Mouse (Mus musculus) neural tube, embryonic 11.5 days (tissue): ENCODE results near the gene Znrd1as. TPM values are rescaled to one million over a fixed set of nuclear protein-coding genes. Genes with fewer than 3 reads are reported as not detected.

Experiments
- ATAC-seq: fragments of 200-750 bp; cut with Nextera tagmentation; 2 replicates; pipeline ENCODE4 v1.8.0; 2017; ENCODE audit warnings: moderate number of reproducible peaks, mild to moderate bottlenecking, moderate TSS enrichment, moderate library complexity; ENCODE audit not compliant: insufficient read depth, low FRiP score, low TSS enrichment
- DNase-seq: peaks from one replicate; pipeline ENCODE4 v3.0.0-alpha.2; 2015; ENCODE audit warnings: low spot score
- H3K27ac ChIP-seq: fragments of 300-500 bp; sonication (generic); 2 replicates; pipeline ENCODE4 v1.5.1; 2014; ENCODE audit warnings: low read depth, mild to moderate bottlenecking, low read length
- H3K27me3 ChIP-seq: fragments of 300-500 bp; sonication (generic); 2 replicates; pipeline ENCODE4 v1.6.1; 2014; ENCODE audit warnings: mild to moderate bottlenecking, low read length, mixed read lengths; ENCODE audit not compliant: control insufficient read depth, insufficient read depth
- H3K36me3 ChIP-seq: fragments of 300-500 bp; sonication (generic); 2 replicates; pipeline ENCODE4 v1.6.1; 2014; ENCODE audit warnings: mild to moderate bottlenecking, low read length, moderate library complexity, mixed read lengths; ENCODE audit not compliant: control insufficient read depth, insufficient read depth
- H3K4me1 ChIP-seq: fragments of 300-500 bp; sonication (generic); 2 replicates; pipeline ENCODE4 v1.6.1; 2014; ENCODE audit warnings: low read length, mixed read lengths; ENCODE audit not compliant: control insufficient read depth, insufficient read depth
- H3K4me2 ChIP-seq: fragments of 300-500 bp; sonication (generic); 2 replicates; pipeline ENCODE4 v1.6.1; 2014; ENCODE audit warnings: low read depth, mild to moderate bottlenecking, moderate library complexity
- H3K4me3 ChIP-seq: fragments of 300-500 bp; sonication (generic); 2 replicates; pipeline ENCODE4 v1.5.1; 2014; ENCODE audit warnings: low read depth, low read length
- H3K9ac ChIP-seq: fragments of 300-500 bp; sonication (generic); 2 replicates; pipeline ENCODE4 v1.6.1; 2014; ENCODE audit warnings: mild to moderate bottlenecking, low read length
- H3K9me3 ChIP-seq: fragments of 300-500 bp; sonication (generic); 2 replicates; pipeline ENCODE4 v1.6.1; 2016; ENCODE audit warnings: low read length; ENCODE audit not compliant: control insufficient read depth
- WGBS: fragments of 180-500 bp; shearing (Covaris S2); extraction: QIAGEN DNeasy Blood & Tissue Kit; methylation state at CpG from one replicate; pipeline ENCODE4 v1.1.7; 2014; 5-methylcytosine and 5-hydroxymethylcytosine counted together
- polyA plus RNA-seq: library from polyadenylated mRNA; unstranded; fragments of >200 nt; fragmentation: Nextera tagmentation; extraction: Ambion mirVana; gene quantifications from 2 replicates; pipeline ENCODE4 v1.2.1, GENCODE M21; 2014

Znrd1as gene
- polyA plus RNA-seq = 7.8 and 8.1 TPM in 2 replicates

DNA sequence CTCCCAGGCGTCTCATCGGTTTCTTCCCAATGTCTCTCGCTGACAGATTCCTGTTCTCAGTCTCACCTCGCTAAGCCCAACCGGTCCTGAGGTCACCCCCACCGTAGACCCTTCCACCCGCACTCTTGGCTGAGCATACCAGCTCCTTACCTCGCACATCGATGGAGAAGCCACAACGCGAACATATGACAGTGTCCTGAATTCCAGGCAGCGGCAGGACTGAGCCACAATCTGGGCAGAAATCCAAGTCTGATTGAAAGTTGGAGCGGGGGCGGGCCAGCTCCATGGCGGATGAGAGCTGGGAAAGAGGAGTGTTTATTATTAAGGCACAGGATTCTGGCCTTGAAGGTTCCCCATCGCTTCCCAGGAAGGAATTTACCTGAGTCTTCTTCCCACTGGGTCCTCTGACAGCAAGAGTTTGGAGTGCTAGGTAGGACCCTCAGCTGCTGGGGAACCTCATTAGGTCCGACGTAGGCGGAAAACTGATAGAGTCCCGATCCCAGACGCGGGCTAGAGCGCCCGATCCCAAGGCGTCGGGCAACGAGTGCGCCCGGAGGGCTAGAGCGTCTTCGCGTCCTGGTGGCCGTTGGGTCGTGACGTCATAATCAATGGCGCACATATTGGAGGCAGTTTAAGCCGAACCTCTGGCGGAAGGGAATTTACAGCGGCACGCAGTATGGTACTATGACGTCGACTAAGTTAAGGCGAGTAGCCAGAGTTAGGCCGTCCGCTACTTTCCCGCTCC lies at the start of gene Znrd1as, which contains the start of gene Znrd1:
Gene Znrd1as, plus strand, starts transcription at position 594 of the 745 bp plus-strand sequence.
Gene Znrd1, minus strand, starts transcription at position 561 of the 745 bp plus-strand sequence.
- Histone ChIP-seq H3K4me3 (peak within 1 kb of the TSS; percentile 74), H3K36me3 (no peaks in the 10 kb centered on the region), H3K27me3 (no peaks in the 10 kb centered on the region), H3K4me1 (peaks cover 11% of the 10 kb centered on the region), H3K4me2 (peak within 1 kb of the TSS; percentile 81), H3K9me3 (no peaks in the 10 kb centered on the region), H3K27ac (no peak within 1 kb of the TSS), H3K9ac (peak within 1 kb of the TSS; percentile 76)
- WGBS = under 1% methylated on average over 46 of the region's 46 CpGs
- DNase-seq (peak; percentile 98), ATAC-seq (peak; percentile 97)

- no peak for DNase-seq
- Histone ChIP-seq H3K27ac (no peak overlapping the region), H3K4me3 (no peak overlapping the region), H3K9me3 (no peaks in the 10 kb centered on the region), H3K4me1 (no peaks in the 10 kb centered on the region), H3K9ac (no peak overlapping the region), H3K36me3 (no peaks in the 10 kb centered on the region), H3K4me2 (no peak overlapping the region), H3K27me3 (no peaks in the 10 kb centered on the region)
- no peak for ATAC-seq
- 64% methylated on average over 4 of the region's 4 CpGs for WGBS
Observed at GRCm38 (mm10) chr17:36909802-36910201, 48.6 kb upstream of the Znrd1as start.

GRCm38 (mm10) chr17:36912031-36912430 lies 46.4 kb upstream of the Znrd1as start:
- no peaks in the 10 kb centered on the region for H3K9me3 ChIP-seq
- 80% methylated on average over 2 of the region's 2 CpGs for WGBS
- no peak for DNase-seq
- no peak overlapping the region for H3K4me3 ChIP-seq
- ATAC-seq = no peak
- no peak overlapping the region for H3K27ac ChIP-seq
- H3K27me3 ChIP-seq = no peaks in the 10 kb centered on the region
- H3K4me2 ChIP-seq = no peak overlapping the region
- H3K36me3 ChIP-seq = no peaks in the 10 kb centered on the region
- H3K4me1 ChIP-seq = no peaks in the 10 kb centered on the region
- no peak overlapping the region for H3K9ac ChIP-seq

DNA sequence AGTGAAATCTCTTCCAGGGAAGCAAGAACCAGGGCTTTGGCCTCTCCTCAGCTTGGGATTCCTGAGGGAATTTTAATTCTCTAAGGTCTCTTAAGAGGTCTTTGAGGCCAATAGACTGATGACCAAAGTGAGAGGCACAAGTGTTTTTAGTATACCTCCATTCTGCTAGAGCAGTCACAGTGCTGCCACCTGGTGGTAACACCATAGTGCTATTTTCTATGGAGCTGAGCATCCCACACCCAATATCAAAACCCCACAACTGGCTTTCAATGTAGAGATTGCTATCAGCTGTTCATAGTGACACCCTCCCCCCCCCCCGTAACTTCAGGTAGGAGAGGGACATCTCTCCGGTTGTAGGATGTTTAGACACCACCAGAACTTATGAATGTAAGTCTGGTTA lies 44.3 kb upstream of the Znrd1as start:
- H3K27me3 ChIP-seq = no peaks in the 10 kb centered on the region
- H3K36me3 ChIP-seq = no peaks in the 10 kb centered on the region
- H3K9ac ChIP-seq = no peak overlapping the region
- H3K4me2 ChIP-seq = no peak overlapping the region
- H3K9me3 ChIP-seq = no peaks in the 10 kb centered on the region
- no peak for ATAC-seq
- no peak overlapping the region for H3K4me3 ChIP-seq
- 3% methylated on average over 2 of the region's 2 CpGs for WGBS
- H3K27ac ChIP-seq = no peak overlapping the region
- peak; percentile 68 for DNase-seq
- no peaks in the 10 kb centered on the region for H3K4me1 ChIP-seq

DNA sequence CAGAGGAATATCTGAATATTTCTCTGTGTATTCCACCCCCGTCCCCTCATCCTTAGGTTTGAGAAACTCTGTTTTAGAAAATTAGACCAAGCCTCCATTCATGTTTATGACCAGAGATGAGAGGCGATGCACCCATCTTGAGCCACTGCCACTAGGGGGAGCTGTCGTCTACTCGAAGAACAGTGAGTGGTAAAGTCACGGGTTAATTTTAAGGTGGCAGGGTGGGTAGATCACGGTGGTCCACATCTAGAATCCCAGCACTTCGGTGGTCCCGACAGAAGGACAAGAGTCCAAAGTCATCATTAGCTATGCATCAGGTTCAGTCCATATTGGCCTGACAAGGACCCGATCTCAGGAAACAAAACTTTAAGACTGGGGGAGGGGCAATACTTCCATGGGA lies 43.3 kb upstream of the Znrd1as start:
- Histone ChIP-seq H3K27me3 (no peaks in the 10 kb centered on the region), H3K4me3 (no peak overlapping the region), H3K4me1 (no peaks in the 10 kb centered on the region), H3K4me2 (no peak overlapping the region), H3K36me3 (no peaks in the 10 kb centered on the region), H3K9me3 (no peaks in the 10 kb centered on the region), H3K9ac (no peak overlapping the region), H3K27ac (no peak overlapping the region)
- DNase-seq = peak; percentile 61
- 13% methylated on average over 9 of the region's 9 CpGs for WGBS
- ATAC-seq = no peak

DNA sequence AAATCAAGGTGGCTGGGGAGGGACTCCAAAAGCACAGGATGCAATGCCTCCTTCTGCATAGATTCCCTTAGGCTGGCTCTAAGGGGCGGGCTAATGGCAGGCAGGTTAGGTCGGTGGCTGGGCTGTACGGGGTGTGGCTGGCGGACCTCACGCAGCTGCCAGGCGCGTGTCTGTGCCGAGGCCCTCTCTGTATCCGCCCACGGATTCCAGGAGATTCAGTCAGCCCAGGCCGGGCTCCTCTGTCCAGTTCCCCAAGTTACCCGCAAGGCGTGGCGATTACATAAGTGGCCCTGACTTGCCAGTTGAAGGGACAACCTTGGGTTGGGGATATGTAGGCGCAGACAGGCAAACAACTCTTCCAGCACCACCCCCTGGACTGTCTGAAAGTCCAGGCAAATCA lies 38.2 kb upstream of the Znrd1as start:
- WGBS = 48% methylated on average over 15 of the region's 15 CpGs
- no peaks in the 10 kb centered on the region for H3K4me1 ChIP-seq
- H3K27ac ChIP-seq = no peak overlapping the region
- no peaks in the 10 kb centered on the region for H3K36me3 ChIP-seq
- DNase-seq = no peak
- ATAC-seq = no peak
- H3K4me3 ChIP-seq = no peak overlapping the region
- no peak overlapping the region for H3K9ac ChIP-seq
- no peaks in the 10 kb centered on the region for H3K9me3 ChIP-seq
- no peaks in the 10 kb centered on the region for H3K27me3 ChIP-seq
- H3K4me2 ChIP-seq = no peak overlapping the region

- no peak overlapping the region for H3K27ac ChIP-seq
- ATAC-seq = no peak
- no peaks in the 10 kb centered on the region for H3K9me3 ChIP-seq
- H3K9ac ChIP-seq = no peak overlapping the region
- DNase-seq = no peak
- WGBS = 83% methylated on average over 4 of the region's 4 CpGs
- H3K4me3 ChIP-seq = no peak overlapping the region
- no peak overlapping the region for H3K4me2 ChIP-seq
- no peaks in the 10 kb centered on the region for H3K4me1 ChIP-seq
- H3K27me3 ChIP-seq = no peaks in the 10 kb centered on the region
- H3K36me3 ChIP-seq = no peaks in the 10 kb centered on the region
Observed at GRCm38 (mm10) chr17:36922715-36923114, 35.7 kb upstream of the Znrd1as start.

DNA sequence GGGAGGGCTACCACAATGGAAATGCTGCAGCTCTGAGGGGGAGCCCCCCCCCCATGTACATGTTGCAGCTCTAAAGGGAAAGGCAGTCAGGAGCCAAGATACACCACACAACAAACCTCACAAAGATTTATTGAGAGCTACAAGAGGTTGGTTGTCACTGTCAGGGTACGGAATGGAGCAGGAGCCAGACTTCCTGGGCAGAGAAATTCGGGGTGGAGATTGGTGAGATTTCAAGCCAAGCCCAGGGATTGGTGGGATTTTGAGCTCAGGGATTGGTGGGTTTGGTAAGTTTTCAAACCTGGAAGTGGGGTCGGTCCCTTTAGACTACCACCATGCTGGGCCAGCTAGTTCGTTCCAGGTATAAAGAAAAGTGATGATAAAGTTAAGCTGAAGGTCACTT lies 34.9 kb upstream of the Znrd1as start:
- H3K9me3 ChIP-seq = no peaks in the 10 kb centered on the region
- H3K4me3 ChIP-seq = no peak overlapping the region
- no peak for ATAC-seq
- H3K36me3 ChIP-seq = no peaks in the 10 kb centered on the region
- 70% methylated on average over 4 of the region's 4 CpGs for WGBS
- DNase-seq = no peak
- H3K27me3 ChIP-seq = no peaks in the 10 kb centered on the region
- no peaks in the 10 kb centered on the region for H3K4me1 ChIP-seq
- no peak overlapping the region for H3K9ac ChIP-seq
- no peak overlapping the region for H3K27ac ChIP-seq
- no peak overlapping the region for H3K4me2 ChIP-seq

DNA sequence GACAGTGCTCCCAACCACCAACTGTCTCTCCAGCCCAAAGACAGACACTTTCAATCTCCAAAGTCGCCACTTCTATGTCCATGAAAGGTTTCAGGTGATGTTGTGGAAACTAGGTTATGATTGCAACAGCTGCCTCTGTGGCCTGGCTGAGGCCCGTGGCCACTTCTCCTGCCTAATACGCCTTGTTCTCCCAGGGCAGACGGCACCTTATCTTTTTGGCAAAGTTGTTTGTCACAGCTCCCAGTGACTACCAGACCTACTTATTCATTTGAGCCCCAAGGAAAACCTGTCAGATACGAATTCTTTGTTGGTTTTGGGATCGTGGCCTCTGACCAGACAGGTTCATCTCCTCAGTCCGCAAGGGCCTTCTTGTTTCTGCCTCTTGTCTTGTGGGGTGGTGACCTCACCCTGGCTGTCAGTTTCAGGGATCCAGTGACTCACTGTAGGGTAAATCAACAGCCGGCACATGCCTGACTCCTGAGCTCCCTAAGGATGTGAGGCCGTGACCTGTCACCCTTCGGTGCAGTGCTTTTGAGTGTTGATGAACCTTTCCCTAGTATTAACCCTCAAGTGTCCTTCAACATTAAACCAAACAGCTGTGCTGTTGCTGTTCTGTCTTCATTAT lies 30.8 kb upstream of the Znrd1as start:
- H3K4me3 ChIP-seq = no peak overlapping the region
- H3K9me3 ChIP-seq = no peaks in the 10 kb centered on the region
- ATAC-seq = no peak
- no peaks in the 10 kb centered on the region for H3K4me1 ChIP-seq
- WGBS = 63% methylated on average over 10 of the region's 10 CpGs
- no peak overlapping the region for H3K4me2 ChIP-seq
- H3K27me3 ChIP-seq = no peaks in the 10 kb centered on the region
- no peak overlapping the region for H3K27ac ChIP-seq
- DNase-seq = no peak
- H3K36me3 ChIP-seq = no peaks in the 10 kb centered on the region
- no peak overlapping the region for H3K9ac ChIP-seq
